Mouse (Mus musculus) myocyte (in vitro differentiated cells): Measurements from ENCODE around the gene Cfap65.

Source experiments
- CEBPB ChIP-seq: IDR thresholded peaks from 2 replicates; pipeline ENCODE4 v1.6.1; 2011; ENCODE audit warnings: mild to moderate bottlenecking, moderate library complexity; ENCODE audit not compliant: poor library complexity, insufficient read depth, severe bottlenecking
- MAX ChIP-seq: IDR thresholded peaks from one replicate; pipeline ENCODE4 v1.6.1; 2011; ENCODE audit warnings: low read depth, mild to moderate bottlenecking, control low read depth
- MYOD1 ChIP-seq, 3 experiments: IDR thresholded peaks; one replicate each; pipeline ENCODE4 v1.6.1; 2011; ENCODE audit warnings: control low read depth in 2 of 3, low read depth in 2 of 3, mild to moderate bottlenecking in 2 of 3, moderate library complexity in 1 of 3; ENCODE audit not compliant: insufficient read length in 2 of 3, control insufficient read depth in 1 of 3
- MYOG ChIP-seq, 3 experiments: IDR thresholded peaks; one replicate each; pipeline ENCODE4 v1.6.1; 2011; ENCODE audit warnings: control low read depth in 2 of 3, low read depth in 2 of 3, mild to moderate bottlenecking in 2 of 3; ENCODE audit not compliant: insufficient read length in 2 of 3, control insufficient read depth in 1 of 3, insufficient read depth in 1 of 3
- POLR2A ChIP-seq: IDR thresholded peaks from one replicate; pipeline ENCODE4 v1.6.1; 2011; ENCODE audit warnings: low read depth, mild to moderate bottlenecking, control low read depth, moderate library complexity; ENCODE audit not compliant: insufficient read length
- POLR2AphosphoS2 ChIP-seq: IDR thresholded peaks from one replicate; pipeline ENCODE4 v1.6.1; 2011; ENCODE audit warnings: low read depth, control low read depth; ENCODE audit not compliant: insufficient read length
- TCF3 ChIP-seq: IDR thresholded peaks from one replicate; pipeline ENCODE4 v1.6.1; 2011; ENCODE audit warnings: low read depth, control low read depth; ENCODE audit not compliant: insufficient read length

GRCm38 (mm10) chr1:74900341-74901285, 34.8 kb downstream of the Cfap65 start:
- no peak for TF ChIP-seq MYOD1 (IDR thresholded peaks at IDR 0.05; ENCODE audit: control insufficient read depth in 1 of 3, insufficient read length in 2 of 3, low read depth in 2 of 3)
- TF ChIP-seq POLR2AphosphoS2: no peak
- TF ChIP-seq POLR2A: no peak
- TF ChIP-seq TCF3: no peak
- no peak for TF ChIP-seq CEBPB
- TF ChIP-seq MAX: no peak
- TF ChIP-seq MYOG (IDR thresholded peaks at IDR 0.05; ENCODE audit: control insufficient read depth in 1 of 3, insufficient read depth in 1 of 3, insufficient read length in 2 of 3, low read depth in 2 of 3): no peak
